Mouse (Mus musculus): ENCODE data around the gene Grap2.

The Grap2 gene

DNA sequence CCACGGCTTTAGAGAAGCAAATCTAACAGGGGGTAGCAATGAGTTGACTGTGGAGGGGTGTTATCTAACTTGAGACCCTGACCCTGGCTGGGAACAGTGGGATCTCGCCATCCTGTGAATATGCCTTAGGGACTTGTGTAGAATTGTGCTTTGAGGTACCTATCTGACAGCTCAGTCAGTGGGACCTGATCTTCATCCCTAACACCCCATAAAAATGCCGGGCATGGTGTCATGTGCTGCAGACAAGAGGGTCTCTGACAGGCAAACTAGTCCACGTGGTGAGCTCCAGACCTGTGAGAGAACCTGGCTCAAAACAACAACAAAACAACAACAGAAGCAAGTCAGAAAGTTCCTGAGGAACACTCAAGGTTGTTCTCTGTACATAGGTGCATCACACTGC, 27.4 kb downstream of the Grap2 start:
- no peak for DNase-seq (ENCODE audit: low spot score in 2 of 2)

DNA sequence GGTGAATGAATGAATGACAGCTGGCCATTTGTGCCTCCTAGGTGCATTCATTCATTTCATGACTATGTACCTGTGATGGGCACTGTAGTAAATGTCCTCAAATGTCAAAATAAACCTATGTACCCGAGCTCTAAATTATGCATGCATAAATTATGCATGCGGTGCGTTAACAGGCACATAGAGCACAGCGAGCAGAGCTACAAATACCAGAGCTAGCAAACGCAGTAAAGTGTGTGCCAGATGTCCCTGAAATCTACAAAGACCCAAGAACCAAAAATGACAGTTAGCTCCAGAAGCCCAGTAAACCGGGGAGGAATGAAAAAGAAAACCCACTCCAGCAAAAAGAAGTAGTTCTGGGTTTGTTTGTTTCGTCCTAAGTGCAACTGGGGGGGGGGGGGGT, 29.1 kb downstream of the Grap2 start:
- DNase-seq (ENCODE audit: low spot score in 2 of 2), result peak in 1 of 2 experiments; percentile 47

DNA sequence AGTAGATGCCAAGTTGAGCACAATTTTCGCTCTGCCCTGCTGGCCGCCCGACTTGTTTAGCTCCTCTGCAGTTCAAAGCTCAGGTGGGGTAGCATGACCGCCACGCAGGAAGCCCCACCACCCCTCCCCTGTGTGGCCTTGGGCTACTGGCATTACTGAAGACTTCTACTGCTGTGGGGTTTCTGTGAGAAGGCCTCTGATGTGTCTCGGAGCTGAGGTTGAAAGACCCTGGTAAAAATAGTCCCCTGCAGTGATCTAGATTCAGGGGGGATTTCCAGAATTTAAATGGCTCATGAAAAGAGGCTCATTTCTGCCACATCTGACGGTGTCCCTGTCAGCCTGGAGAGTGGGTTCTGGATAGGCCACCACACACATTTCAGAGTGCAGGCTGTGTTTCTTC, 30.1 kb downstream of the Grap2 start:
- DNase-seq (ENCODE audit: low spot score in 2 of 2), result no peak

DNA sequence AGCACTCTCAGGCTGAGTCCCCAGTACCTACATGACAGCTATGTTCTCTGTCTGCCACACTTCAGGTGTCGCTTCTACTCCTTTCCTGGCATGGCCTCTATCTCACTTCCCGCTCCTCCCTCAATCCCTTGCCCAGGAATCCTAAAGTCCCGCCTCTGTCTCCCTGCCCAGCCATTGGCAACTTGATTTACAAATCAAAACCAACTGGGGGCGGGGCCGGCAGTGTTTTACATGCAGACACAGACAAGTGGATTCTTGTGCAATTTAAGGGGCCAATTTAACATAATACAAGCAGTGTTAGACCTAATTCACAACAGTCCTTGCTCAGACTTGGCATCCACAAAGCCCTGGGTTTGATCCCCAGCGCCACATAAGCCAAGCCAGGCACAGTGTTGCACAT, 31.6 kb downstream of the Grap2 start:
- DNase-seq (ENCODE audit: low spot score in 2 of 2), result no peak

DNA sequence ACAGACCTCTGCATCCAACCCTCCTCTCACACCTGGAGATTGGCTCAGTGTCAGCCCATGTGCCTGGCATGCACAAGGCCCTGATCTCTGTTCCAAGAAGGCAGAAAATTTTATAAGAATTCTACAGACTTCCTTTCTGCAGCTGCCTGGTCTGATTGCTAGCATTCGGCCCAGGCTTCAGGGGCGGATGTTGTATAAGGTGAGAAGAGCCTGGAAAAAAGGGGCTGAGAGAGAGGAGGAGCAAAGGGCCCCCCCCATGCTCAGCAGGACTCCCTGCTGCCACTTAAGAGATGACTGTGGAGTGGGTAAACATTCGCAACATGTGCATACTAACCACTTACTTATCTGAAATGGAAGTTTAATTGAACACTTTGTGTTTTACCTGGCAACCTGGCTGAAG, 35.6 kb downstream of the Grap2 start:
- no peak for DNase-seq (ENCODE audit: low spot score in 2 of 2)

DNA sequence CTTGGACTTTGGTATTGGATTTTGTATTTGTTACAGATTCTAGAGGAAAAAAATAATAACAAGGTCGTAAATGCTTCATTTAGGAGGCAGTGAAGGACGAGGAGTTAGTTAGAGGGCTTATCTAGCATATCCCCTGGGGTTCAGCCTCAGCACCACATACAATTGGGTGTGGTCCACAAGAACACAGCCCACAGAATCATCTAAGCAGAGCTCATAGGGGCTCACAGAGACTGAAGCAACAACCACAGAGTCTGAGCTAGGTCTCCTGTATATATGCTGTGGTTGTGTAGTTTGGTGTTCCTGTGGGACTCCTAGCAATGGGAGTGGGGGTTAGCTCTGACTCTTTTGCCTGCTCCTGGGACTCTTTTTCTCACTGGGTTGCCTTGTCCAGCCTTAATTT, 37.9 kb downstream of the Grap2 start:
- no peak for DNase-seq (ENCODE audit: low spot score in 2 of 2)

DNA sequence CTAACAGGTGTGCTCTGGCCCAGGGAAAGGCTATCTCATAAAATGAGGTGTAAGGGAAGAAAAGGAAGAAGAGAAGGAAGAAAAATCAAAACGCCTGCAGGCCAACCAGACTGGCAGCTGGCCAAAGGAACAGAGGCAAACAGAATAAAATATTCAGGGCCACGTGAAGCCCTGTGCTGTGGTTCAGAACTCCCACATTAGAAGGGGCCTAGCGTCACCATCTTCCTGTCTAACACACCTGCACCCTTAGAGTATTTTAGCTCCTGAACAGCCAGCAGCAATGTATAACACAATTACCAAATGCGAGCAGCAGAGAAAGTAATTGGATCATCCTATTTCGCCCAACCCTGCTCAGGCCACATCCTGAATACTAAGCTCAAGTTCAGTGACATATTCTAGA, 39.1 kb downstream of the Grap2 start:
- DNase-seq (ENCODE audit: low spot score in 2 of 2), result no peak

DNA sequence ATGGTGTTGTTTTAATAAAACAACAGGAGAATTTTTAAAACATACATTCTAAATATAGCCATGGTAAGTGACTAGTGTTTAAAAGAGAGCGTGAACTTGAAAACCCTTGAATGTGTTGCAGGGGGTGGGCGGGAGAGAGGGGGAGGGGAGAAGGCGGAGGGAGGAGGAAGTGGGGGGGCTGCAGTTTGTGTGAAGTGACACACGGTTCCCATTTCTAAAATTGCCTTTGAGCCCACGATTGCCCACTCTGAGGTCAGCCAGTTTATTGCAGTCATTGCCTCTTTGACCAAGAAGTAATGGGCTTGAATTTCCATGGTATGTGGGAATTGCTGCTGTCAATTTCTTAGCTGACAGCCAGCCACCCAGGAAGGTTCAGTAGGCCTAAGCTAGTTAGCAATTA, 41.5 kb downstream of the Grap2 start:
- DNase-seq (ENCODE audit: low spot score in 2 of 2), result no peak

DNA sequence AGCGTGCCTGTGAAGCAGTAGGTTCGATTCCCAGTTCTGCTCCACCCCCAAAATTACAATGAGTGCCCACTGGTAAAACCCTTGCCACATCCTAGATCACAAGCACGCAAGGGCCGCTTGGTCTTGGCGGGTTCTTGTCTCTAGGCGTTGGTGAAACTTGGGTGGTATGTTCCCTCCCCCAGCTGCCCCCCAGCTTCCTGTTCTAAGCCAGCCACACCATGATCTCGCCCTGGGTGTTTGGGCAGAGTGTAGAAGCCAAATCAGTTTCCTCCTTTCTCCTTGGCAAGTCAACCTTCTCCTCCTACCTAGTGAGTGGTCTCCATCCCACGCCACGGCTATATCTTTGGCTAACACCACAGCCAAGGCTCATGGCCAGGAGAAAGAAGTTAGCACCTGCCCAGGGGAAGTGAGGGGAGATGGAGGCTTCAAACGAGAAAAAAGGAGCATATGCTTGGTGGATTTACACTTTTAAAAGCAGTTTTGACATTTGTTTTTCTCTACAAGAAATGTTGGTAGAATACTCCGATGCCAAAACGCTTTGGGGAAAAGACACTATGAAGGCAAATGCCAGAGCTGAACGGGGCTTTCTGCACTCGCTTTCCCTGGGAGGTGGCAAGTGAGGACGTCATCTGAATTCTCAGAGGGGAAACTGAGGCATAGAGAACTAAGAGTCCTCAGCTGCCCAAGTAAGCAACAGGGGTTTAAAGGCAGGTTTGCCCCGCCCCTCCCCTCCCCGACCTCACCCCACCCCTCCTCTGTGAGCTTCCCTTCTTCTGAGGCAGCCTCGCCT, 42.3 kb downstream of the Grap2 start:
- DNase-seq (ENCODE audit: low spot score in 2 of 2), result no peak

DNA sequence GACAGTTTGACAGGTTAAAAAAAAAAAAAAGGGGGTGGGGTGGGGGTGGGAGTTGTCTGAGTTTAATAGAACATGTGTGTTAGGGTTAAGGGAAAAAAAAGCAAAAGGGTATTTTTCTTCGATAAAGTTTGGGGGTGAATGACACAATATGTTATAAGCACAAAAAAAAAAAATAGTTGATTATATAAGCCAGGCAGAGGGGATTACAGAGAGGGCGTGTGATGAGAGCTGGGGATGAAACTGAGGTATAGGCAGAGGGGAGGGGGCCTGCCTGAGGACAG, 42.8 kb downstream of the Grap2 start:
- DNase-seq (ENCODE audit: low spot score in 2 of 2), result no peak

DNA sequence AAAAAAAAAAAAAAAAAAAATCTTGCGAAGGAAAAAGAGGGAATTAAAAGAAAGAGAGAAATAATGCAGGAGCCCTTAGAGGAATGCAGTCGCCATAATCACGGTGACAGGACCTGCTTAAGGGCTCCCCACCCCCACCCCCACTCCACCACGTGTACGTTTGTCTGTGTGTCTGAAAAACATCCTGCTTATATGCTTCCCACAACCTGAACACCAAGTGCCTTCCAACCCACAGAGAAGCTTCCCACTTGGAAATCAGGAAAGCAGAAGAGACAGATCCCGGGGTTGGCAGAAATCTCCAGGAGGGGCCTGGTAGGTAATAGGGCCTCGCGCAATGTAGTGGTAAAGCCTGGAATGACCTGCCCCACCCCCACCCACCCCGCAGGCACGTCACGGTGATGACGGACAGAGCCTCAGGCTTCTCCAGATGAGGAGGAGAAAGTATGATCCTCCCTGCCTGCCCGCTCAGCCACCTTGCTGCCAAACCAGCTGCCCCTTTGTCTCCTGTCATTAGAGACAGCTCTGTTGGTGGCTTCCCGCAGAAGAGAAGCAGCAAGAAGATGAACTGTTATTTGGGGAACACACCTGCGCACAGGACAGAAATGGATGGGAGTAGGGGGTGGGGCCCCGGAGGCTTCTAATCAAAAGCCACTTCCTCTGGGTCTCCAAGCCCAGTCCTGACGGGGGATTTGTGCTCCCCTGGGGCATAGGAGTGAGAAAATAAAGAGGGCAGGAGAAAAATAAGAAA, 43.4 kb downstream of the Grap2 start:
- no peak for DNase-seq (ENCODE audit: low spot score in 2 of 2)

DNA sequence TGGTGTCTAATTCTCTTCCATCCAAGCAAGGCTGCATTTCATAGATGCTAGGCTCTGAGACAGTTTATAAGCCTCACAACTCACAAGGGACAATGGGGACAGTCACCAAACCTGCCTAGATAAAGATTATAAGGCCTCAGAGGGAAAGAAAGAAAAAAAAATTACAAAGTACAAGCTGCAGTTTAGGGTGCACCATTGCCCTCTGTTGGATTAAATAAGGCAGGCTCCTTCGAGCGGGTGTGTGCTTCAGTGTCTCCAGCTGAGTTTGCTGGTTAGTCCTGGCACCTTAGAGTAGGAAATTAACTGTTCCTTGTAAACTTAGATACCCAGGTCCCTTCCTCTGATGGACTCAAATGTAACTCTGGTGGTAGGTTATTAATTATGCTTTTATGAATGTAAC, 45.4 kb downstream of the Grap2 start:
- no peak for DNase-seq (ENCODE audit: low spot score in 2 of 2)

DNA sequence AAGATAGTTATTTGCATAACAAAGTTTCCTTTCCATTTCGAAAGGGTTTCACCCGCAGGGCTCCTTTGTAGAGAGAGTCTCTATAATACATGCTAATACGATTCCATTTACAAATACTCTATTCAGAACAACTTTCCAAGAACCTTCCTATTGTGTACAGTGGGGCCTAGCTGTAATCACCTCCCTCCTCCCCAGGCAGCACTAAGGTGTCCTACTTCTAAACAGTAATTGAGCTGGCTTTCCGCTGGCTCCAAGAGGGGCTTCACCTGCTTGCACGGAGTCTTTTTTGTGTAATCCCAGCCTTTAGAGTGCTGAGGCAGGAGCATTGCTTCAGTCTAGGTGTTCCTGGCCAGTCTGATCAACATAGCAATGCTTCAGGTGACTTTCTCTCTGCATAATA, 46.8 kb downstream of the Grap2 start:
- DNase-seq (ENCODE audit: low spot score in 2 of 2), result no peak

DNA sequence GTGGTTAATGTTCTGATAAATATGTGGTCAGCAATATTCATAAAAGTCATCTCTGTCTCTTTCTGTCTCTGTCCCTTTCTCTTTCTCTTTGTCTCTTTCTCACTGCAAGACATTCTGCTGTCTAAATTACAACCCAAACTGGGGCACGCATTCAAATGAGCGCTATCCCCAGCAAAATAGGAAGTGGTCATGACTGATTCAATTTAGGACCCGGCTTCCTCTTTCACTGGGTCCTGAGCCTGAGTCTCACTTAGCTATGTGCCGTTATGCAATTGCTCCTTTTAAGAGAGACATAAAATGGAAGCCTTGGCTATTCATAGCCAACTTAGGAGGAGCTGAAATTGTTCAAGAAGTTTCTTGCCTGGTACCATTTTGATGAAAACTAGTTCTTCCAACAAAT, 47.4 kb downstream of the Grap2 start:
- DNase-seq (ENCODE audit: low spot score in 2 of 2), result no peak

DNA sequence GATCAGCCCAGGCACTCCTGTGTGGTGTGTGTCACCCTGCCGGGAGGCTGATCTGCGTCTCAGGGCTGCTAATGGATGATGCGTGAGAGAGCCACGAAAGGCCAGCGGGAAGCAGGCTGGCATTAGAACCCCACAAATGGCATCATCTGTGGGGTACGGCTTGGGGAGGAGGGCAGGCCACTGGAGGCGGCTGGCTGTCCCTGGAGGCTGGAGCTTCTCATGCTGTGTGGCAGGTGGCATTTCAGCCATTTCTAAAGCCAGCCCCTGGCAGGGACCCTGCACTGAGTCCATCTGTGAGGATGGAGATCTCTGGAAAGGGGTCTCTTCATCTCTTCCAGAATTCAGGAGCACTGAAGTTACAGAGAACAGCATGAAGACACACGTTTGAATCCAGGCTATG, 48.0 kb downstream of the Grap2 start:
- no peak for DNase-seq (ENCODE audit: low spot score in 2 of 2)

DNA sequence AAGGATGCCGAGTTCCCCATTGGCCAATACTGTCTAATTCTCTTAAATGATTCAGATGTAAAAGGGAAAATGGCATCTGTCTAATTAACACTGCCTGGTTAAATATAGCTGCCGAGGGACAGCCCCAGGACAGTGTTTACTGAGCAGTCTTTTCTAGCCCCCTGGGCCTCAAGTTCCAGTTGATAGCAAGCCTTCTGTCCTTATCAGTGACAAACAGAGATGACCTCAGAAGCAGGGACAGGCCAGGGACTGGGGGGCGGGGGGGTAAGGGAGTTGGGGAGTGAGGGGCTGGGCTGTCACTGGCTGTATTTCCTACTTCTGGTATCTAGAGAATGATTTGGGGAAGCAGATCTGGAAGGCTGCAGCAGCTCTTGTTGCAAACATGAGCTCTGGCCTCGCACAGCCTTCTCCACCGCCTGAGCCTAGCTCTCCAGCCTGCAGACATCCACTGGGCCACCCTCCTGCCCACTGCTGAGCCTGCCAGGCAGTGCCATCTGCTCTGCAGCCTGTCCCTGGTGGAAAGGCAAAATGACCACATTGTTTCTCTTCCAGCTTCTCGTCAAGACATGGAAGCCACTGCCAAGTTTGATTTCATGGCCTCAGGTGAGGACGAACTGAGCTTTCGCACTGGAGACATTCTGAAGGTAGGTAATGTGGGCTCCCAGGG, 50.9 kb downstream of the Grap2 start:
- DNase-seq (ENCODE audit: low spot score in 2 of 2), result no peak

DNA sequence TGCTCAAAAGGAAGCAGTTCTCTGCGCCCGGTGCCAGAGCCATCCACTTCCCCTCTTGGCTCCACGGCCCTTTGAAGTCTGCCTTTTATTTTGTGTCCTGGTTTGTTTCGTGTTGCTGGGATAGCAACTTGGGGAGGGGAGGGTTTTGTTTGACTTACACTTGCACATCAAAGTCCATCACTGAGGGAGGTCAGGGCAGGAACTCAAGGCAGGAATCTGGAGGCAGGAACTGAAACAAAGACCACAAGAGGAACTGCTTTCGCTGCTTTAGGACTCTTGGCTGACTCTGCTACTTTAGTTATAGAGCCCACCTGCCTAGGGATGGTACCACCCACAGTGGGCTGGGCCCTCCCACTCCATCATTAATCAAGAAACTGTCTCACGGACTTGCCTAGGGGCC, 54.1 kb downstream of the Grap2 start:
- DNase-seq (ENCODE audit: low spot score in 2 of 2), result no peak

DNA sequence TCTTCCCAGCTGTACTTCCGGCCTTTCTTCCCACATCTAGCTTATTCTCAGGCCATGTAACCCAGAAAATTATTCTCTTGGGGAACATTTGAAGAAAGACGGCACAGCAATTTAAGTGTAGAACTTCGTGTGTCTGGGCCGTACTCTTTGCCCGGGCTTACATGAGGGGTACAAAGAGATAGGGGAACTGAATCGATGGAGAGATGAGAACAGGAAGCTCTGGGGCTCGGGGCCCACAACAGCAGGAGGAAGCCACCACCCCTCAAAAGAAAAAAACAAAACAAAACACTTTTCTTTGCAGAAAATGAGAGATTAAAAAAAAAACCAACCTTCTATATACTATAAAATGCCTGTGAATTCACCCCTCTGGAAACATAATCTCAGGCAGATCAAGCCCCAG, 57.8 kb downstream of the Grap2 start:
- no peak for DNase-seq (ENCODE audit: low spot score in 2 of 2)

DNA sequence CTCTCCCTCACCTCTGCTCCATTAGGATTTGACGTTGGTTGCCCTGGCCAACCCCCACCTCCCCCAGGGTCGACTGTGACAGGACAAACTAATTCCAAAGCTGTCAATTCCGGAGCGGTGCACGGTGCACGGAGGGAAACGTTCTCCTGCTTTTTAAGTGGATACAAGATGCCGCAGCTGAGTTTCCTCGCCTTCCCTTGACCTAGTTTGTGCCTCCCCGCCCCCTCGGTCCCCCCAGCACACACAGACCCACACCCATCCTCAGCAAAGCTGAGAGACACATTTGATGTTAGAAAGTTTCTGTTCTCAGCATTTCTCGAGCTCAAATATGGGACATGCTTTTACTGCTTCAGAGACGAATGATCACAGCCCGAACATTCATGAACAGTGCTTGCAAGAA, 58.3 kb downstream of the Grap2 start:
- no peak for DNase-seq (ENCODE audit: low spot score in 2 of 2)

DNA sequence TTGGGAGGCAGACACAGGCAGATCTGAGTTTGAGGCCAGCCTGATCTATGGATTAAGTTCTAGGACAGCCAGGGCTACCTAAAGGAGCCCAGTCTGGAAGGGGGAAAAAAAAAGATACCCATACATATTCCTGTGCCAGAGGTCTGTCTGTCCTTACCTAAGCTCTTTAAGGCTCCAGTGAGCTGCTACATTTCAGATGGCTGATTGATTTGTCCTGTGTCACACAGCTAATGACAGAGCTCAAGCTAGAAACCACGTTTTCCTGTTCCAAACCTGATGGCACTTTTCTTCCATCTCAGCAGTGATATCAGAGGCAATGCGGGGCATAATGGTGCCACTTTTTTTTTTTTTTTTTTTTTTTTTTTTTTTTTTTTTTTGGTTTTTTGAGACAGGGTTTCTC, 58.9 kb downstream of the Grap2 start:
- DNase-seq (ENCODE audit: low spot score in 2 of 2), result no peak

DNA sequence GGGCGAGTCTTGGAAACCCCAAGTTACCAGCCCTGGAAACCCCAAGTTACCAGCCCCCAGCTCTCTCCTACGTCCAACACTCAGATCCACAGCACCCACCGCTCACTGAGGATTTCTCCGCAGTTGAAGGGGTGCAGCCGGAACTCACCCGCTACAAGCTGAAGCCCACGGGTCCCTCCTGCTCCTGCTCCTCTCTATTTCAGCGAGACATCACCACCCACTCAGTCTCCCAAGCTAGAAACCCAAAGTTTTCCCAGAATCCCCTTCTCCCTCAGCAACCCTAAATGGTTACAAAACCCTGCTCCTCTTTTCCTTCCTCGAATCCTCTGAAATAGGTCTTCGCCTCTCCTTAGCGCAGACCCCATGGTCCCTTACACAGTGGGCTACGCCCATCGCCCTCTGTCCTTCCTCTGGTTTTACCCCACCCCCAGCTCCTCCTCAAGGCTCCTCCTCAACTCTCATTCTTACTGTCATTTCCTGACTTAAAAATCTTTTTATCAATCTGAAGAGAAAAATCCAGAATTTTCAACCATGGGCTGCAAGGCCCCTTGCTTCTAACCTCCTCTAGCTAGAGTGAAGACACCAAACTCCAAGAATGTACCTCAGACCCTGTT, 60.0 kb downstream of the Grap2 start:
- DNase-seq (ENCODE audit: low spot score in 2 of 2), result peak; percentile 60 to 67

DNA sequence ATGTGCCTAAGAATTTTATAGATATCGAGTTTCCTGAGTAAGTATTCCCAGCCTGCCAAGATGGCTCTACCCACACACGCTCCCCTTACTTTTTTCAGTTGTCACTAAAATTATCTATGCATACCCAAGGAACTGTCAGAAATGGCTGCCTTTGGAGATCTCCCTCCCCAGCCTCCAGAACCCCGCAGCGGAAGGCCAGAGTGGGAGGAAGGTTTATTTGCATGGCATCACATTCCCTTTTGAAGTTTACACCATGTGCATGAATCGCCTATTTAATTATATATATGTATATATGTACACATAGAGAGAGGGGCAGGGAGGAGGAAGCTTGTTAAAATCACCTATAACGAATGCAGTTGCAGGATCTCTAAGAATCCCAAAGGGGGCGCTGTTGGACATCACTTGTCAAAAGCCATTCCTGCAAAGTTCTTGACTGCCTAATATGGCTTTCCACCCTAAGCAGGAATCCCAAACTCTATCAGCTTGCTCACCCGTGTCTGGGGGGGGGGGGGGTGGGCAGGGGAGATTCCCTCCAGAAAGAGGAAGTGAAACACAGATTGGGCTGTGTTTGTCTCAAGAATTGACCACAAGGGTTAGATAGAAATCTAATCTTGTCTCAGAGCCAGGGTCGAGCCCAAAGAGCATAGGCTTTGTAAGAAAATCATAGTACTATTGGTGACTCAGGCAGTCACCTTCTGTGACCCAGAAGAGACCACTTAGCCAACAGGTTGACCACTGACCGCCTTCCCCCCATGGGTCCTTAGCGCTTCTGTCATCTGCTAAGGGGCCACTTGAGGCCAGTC, 62.2 kb downstream of the Grap2 start:
- peak; percentile 76 to 84 for DNase-seq (ENCODE audit: low spot score in 2 of 2)

Measured in right cerebral cortex, postnatal 10 days (tissue).